In the genomic region with DNA sequence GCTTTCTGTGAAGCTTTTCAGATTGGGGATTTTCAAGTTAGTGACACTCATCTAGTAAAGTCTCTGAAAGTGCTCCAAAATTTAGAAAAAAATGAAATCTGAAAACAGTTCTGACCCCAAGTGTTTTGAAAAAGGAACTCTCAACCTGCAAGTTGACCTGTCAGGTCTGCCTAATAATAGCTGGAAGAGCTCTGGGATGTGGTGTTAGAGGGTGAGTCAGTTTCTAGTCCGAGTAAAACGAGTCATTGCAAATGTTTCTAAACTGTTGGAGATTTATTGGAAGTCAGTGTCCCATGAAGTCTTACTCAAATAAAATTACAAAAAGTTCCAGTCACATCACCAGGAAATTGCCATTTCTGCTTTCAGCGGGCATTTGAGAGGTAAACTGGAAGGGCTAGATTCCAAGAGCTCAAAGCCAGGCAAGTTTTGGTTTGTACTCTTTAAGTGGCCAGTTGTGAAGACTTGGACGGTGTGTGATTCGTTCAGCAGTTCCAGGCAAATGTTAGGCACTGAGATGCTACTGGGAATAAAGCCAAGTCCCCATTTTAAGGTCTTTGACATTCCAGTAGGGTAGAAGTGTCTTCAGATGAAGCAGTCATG, we compare ENCODE assay signal across 22 mouse cellular contexts. TPM values are rescaled to one million over a fixed set of nuclear protein-coding genes. Genes with fewer than 3 reads are reported as not detected.
DNase-seq lines count a peak whose midpoint lies in the region; ATAC-seq and TF ChIP-seq lines count a peak whose summit lies in the region.
"Had no signal": no experiment of that assay in that cellular context is flagged by ENCODE, and none has a peak within 500 bp of the region (broad histone marks: within the 10 kb centered on the region; RNA-seq: fewer than 3 reads in every experiment).

No protein-coding gene starts in this region.

- no peak overlapping the region for H3K4me3 ChIP-seq in heart, postnatal 0 days (ENCODE audit: low read depth, low read length)
- H3K4me3 ChIP-seq in heart, embryonic 11.5 days (ENCODE audit: low read depth, low read length), result no peak overlapping the region
- H3K4me3 ChIP-seq in lung, postnatal 0 days (ENCODE audit: low read depth, low read length), result no peak overlapping the region
- H3K4me3 ChIP-seq: embryonic facial prominence, embryonic 12.5 days; erythroblast, embryonic 14.5 days; forebrain, embryonic 12.5 days; gastrocnemius, adult 2 months; heart, embryonic 13.5 days; hindbrain, embryonic 13.5 days; limb, embryonic 15.5 days; midbrain, embryonic 12.5 days had no signal

- 50% methylated on average over 5 of the region's 5 CpGs for WGBS in heart, postnatal 0 days
- WGBS in heart, embryonic 11.5 days (ENCODE audit: insufficient replicate concordance), result 81% methylated on average over 5 of the region's 5 CpGs
- WGBS in lung, postnatal 0 days, result 33% methylated on average over 5 of the region's 5 CpGs

- TF ChIP-seq CTCF in heart, postnatal 0 days (IDR thresholded peaks at IDR 0.05; ENCODE audit: low read depth), result no peak
- no peak for TF ChIP-seq CTCF in lung, postnatal 0 days (IDR thresholded peaks at IDR 0.05)

- no peak for TF ChIP-seq EP300 in heart, postnatal 0 days (IDR thresholded peaks at IDR 0.05; ENCODE audit: low read depth)
- no peak for TF ChIP-seq EP300 in lung, postnatal 0 days (IDR thresholded peaks at IDR 0.05)

- no peaks in the 10 kb centered on the region for H3K36me3 ChIP-seq in heart, postnatal 0 days (replicated peaks; ENCODE audit: control insufficient read depth, insufficient read depth, low read length)
- no peaks in the 10 kb centered on the region for H3K36me3 ChIP-seq in heart, embryonic 11.5 days (ENCODE audit: control insufficient read depth, insufficient read depth, low read length)
- H3K36me3 ChIP-seq in lung, postnatal 0 days (ENCODE audit: insufficient read depth, low read length), result no peaks in the 10 kb centered on the region
- H3K36me3 ChIP-seq: embryonic facial prominence, embryonic 12.5 days; forebrain, embryonic 12.5 days; heart, embryonic 13.5 days; hindbrain, embryonic 13.5 days; limb, embryonic 15.5 days; midbrain, embryonic 12.5 days had no signal

- H3K9ac ChIP-seq in heart, postnatal 0 days (replicated peaks; ENCODE audit: low read depth, low read length), result no peak overlapping the region
- H3K9ac ChIP-seq in heart, embryonic 11.5 days (ENCODE audit: low read depth, low read length), result no peak overlapping the region
- no peak overlapping the region for H3K9ac ChIP-seq in lung, postnatal 0 days (replicated peaks; ENCODE audit: low read depth)
- H3K9ac ChIP-seq: embryonic facial prominence, embryonic 12.5 days; forebrain, embryonic 12.5 days; heart, embryonic 13.5 days; hindbrain, embryonic 13.5 days; limb, embryonic 15.5 days; midbrain, embryonic 12.5 days had no signal

- DNase-seq in heart, postnatal 0 days (ENCODE audit: low spot score), result peak; percentile 9
- peak; percentile 12 for DNase-seq in lung, postnatal 0 days (ENCODE audit: low spot score)
- no peak for DNase-seq in lung, postnatal 10 days
- peak; percentile 17 for DNase-seq in NIH3T3 (ENCODE audit: low read depth)
- no peak for DNase-seq in gastrocnemius, adult 18-20 months (ENCODE audit: low spot score)
- DNase-seq: adrenal gland, adult 2 months; cerebellum, adult 18-20 months; cerebellum, postnatal 14 days; gastrocnemius, adult 2 months; kidney, adult 18-20 months; kidney, postnatal 10 days; left cerebral cortex, postnatal 4 days had no signal

- H3K4me1 ChIP-seq in heart, postnatal 0 days (ENCODE audit: control insufficient read depth, insufficient read depth), result peaks cover 15% of the 10 kb centered on the region
- peaks cover 7% of the 10 kb centered on the region for H3K4me1 ChIP-seq in heart, embryonic 11.5 days (ENCODE audit: control insufficient read depth, insufficient read depth, low read length)
- no peaks in the 10 kb centered on the region; the same call in 1 of the 2 replicates for H3K4me1 ChIP-seq in lung, postnatal 0 days (ENCODE audit: insufficient read depth, low read depth, low read length)

- no peak for ATAC-seq in heart, postnatal 0 days (ENCODE audit: insufficient read depth, low read depth)
- ATAC-seq in heart, embryonic 11.5 days (replicated peaks; ENCODE audit: insufficient number of reproducible peaks, low FRiP score, low TSS enrichment), result no peak
- ATAC-seq in lung, postnatal 0 days, result no peak
- no peak for ATAC-seq in activated CD4-positive, CD25-positive, alpha-beta regulatory T cell, adult 4 months
- ATAC-seq: inflammation-experienced regulatory T-cells, adult 6 months had no signal

- no peak overlapping the region for H3K27ac ChIP-seq in heart, postnatal 0 days (ENCODE audit: low read depth)
- H3K27ac ChIP-seq in heart, embryonic 11.5 days (ENCODE audit: low read depth, low read length), result no peak overlapping the region
- H3K27ac ChIP-seq in lung, postnatal 0 days (ENCODE audit: low read length), result 0 out of 2 replicates have a peak overlapping the region, but pooled peaks have one; percentile 2
- H3K27ac ChIP-seq: embryonic facial prominence, embryonic 12.5 days; forebrain, embryonic 12.5 days; gastrocnemius, adult 2 months; heart, embryonic 13.5 days; hindbrain, embryonic 13.5 days; limb, embryonic 15.5 days; midbrain, embryonic 12.5 days had no signal

- no peaks in the 10 kb centered on the region for H3K27me3 ChIP-seq in heart, postnatal 0 days (ENCODE audit: control insufficient read depth, insufficient read depth, low read length)
- no peaks in the 10 kb centered on the region for H3K27me3 ChIP-seq in heart, embryonic 11.5 days (ENCODE audit: control insufficient read depth, insufficient read depth, low read length)
- H3K27me3 ChIP-seq in lung, postnatal 0 days (replicated peaks; ENCODE audit: insufficient read depth, low read length), result no peaks in the 10 kb centered on the region
- H3K27me3 ChIP-seq: embryonic facial prominence, embryonic 12.5 days; forebrain, embryonic 12.5 days; heart, embryonic 13.5 days; hindbrain, embryonic 13.5 days; limb, embryonic 15.5 days; midbrain, embryonic 12.5 days had no signal

- no peaks in the 10 kb centered on the region for H3K9me3 ChIP-seq in heart, postnatal 0 days (replicated peaks; ENCODE audit: control insufficient read depth, low read length)
- H3K9me3 ChIP-seq in heart, embryonic 11.5 days (replicated peaks; ENCODE audit: control insufficient read depth, low read length), result no peaks in the 10 kb centered on the region
- no peaks in the 10 kb centered on the region for H3K9me3 ChIP-seq in lung, postnatal 0 days (ENCODE audit: low read length)
- H3K9me3 ChIP-seq: embryonic facial prominence, embryonic 12.5 days; forebrain, embryonic 12.5 days; heart, embryonic 13.5 days; hindbrain, embryonic 13.5 days; limb, embryonic 15.5 days; midbrain, embryonic 12.5 days had no signal

- H3K4me2 ChIP-seq in heart, postnatal 0 days (ENCODE audit: low read depth, low read length), result no peak overlapping the region
- no peak overlapping the region for H3K4me2 ChIP-seq in heart, embryonic 11.5 days
- no peak overlapping the region for H3K4me2 ChIP-seq in lung, postnatal 0 days (replicated peaks; ENCODE audit: low read depth, low read length)
- H3K4me2 ChIP-seq: embryonic facial prominence, embryonic 12.5 days; forebrain, embryonic 12.5 days; heart, embryonic 13.5 days; hindbrain, embryonic 13.5 days; limb, embryonic 15.5 days; midbrain, embryonic 12.5 days had no signal

RNA-seq across cellular contexts. Expression of gene Mapkap1, which starts 3.3 kb away (rescaled TPM):
- total RNA-seq in heart, postnatal 0 days (2014; rRNA removed; ENCODE audit: low replicate concordance), result 87.6 and 91.7 TPM in 2 replicates
- 60.3 and 62.5 TPM in 2 replicates for polyA plus RNA-seq in heart, postnatal 0 days (2015; fragmentation: Nextera tagmentation; extraction: Ambion mirVana)
- 61.7 and 70.3 TPM in 2 replicates for polyA plus RNA-seq in heart, embryonic 11.5 days (2014; fragmentation: Nextera tagmentation; extraction: Ambion mirVana)
- polyA plus RNA-seq in lung, postnatal 0 days (2015; fragmentation: Nextera tagmentation; extraction: Ambion mirVana), result 62.1 and 67.9 TPM in 2 replicates
- 10 to 100 TPM; 65.8 to 74.4 TPM for total RNA-seq in gastrocnemius, adult 18-20 months (2021)
- polyA plus RNA-seq in activated CD4-positive, CD25-positive, alpha-beta regulatory T cell, adult 4 months (2017; shearing (Covaris generic)), result 10 to 100 TPM; 17.0 to 19.9 TPM

RNA-seq across cellular contexts. Expression of gene Pbx3, which starts 36.9 kb away (rescaled TPM):
- total RNA-seq in heart, postnatal 0 days (2014; rRNA removed; ENCODE audit: low replicate concordance), result 22.0 and 34.3 TPM in 2 replicates
- polyA plus RNA-seq in heart, postnatal 0 days (2015; fragmentation: Nextera tagmentation; extraction: Ambion mirVana), result 10.2 and 11.4 TPM in 2 replicates
- polyA plus RNA-seq in heart, embryonic 11.5 days (2014; fragmentation: Nextera tagmentation; extraction: Ambion mirVana), result 29.1 and 30.6 TPM in 2 replicates
- 16.2 and 16.3 TPM in 2 replicates for polyA plus RNA-seq in lung, postnatal 0 days (2015; fragmentation: Nextera tagmentation; extraction: Ambion mirVana)
- total RNA-seq in gastrocnemius, adult 18-20 months (2021), result 1 to 10 TPM; 1.7 to 1.9 TPM
- 1 to 10 TPM; 1.1 to 2.1 TPM for polyA plus RNA-seq in activated CD4-positive, CD25-positive, alpha-beta regulatory T cell, adult 4 months (2017; shearing (Covaris generic))

Comparison
In these comparisons a context has a peak if more than half of its experiments do, and no peak if none do; other contexts are left out.
1. DNase-seq: peak in heart, postnatal 0 days (single experiment), lung, postnatal 0 days (single experiment) and NIH3T3 (single experiment); none in lung, postnatal 10 days (single experiment) and gastrocnemius, adult 18-20 months (single experiment).